Comparison of ENCODE assay signal across 13 mouse cellular contexts in genomic region chr1:39454783-39455175, GRCm38 (mm10). TPM values are rescaled to one million over a fixed set of nuclear protein-coding genes. Genes with fewer than 3 reads are reported as not detected.
A peak's percentile ranks its signal among the peaks of the same experiment; 100 is the strongest.
DNase-seq lines count a peak whose midpoint lies in the region; ATAC-seq lines count a peak whose summit lies in the region.
"Had no signal": no experiment of that assay in that cellular context is flagged by ENCODE, and none has a peak within 500 bp of the region (broad histone marks: within the 10 kb centered on the region; RNA-seq: fewer than 3 reads in every experiment).

No protein-coding gene starts in this region.

- no peak overlapping the region; the same call in 1 of the 2 replicates for H3K4me2 ChIP-seq in intestine, embryonic 16.5 days (ENCODE audit: low read depth, low read length)
- no peak overlapping the region for H3K4me2 ChIP-seq in forebrain, embryonic 12.5 days
- H3K4me2 ChIP-seq: midbrain, embryonic 15.5 days; neural tube, embryonic 12.5 days had no signal

- 66% methylated on average over 4 of the region's 4 CpGs for WGBS in intestine, embryonic 16.5 days
- WGBS in forebrain, embryonic 12.5 days = 74% methylated on average over 4 of the region's 4 CpGs

- H3K9ac ChIP-seq in intestine, embryonic 16.5 days (ENCODE audit: low read depth, low read length) = no peak overlapping the region
- no peak overlapping the region for H3K9ac ChIP-seq in forebrain, embryonic 12.5 days
- H3K9ac ChIP-seq: midbrain, embryonic 15.5 days; neural tube, embryonic 12.5 days had no signal

- intact Hi-C loops in gastrocnemius, postnatal 14 days (cut with DNase I; ENCODE audit: low total_unique reads) = no loop called here
- intact Hi-C loops in left cerebral cortex, postnatal 4 days (cut with DNase I) = no loop called here
- intact Hi-C loops in left cerebral cortex, postnatal 14 days (cut with DNase I) = no loop called here

- peak; percentile 28 for DNase-seq in gastrocnemius, postnatal 14 days
- DNase-seq in gastrocnemius, postnatal 25 days = no peak
- DNase-seq in left cerebral cortex, postnatal 4 days = peak; percentile 38
- no peak for DNase-seq in left cerebral cortex, postnatal 14 days (ENCODE audit: low spot score in 2 of 2)
- DNase-seq in cerebellum, adult 9-11 months = peak; percentile 71
- no peak for DNase-seq in spleen, postnatal 36 days (ENCODE audit: low spot score in 2 of 2)
- DNase-seq: lung, postnatal 4 days; thymus, adult 2 months had no signal

- ATAC-seq in intestine, embryonic 16.5 days = no peak
- no peak for ATAC-seq in forebrain, embryonic 12.5 days (ENCODE audit: low FRiP score)
- ATAC-seq: midbrain, embryonic 15.5 days had no signal

- H3K27ac ChIP-seq in intestine, embryonic 16.5 days (ENCODE audit: low read length) = peak overlapping the region; percentile 8; the same call in 1 of the 2 replicates
- no peak overlapping the region for H3K27ac ChIP-seq in forebrain, embryonic 12.5 days
- H3K27ac ChIP-seq: layer of hippocampus, adult 2 months; midbrain, embryonic 15.5 days; neural tube, embryonic 12.5 days had no signal

- H3K9me3 ChIP-seq in intestine, embryonic 16.5 days (ENCODE audit: control insufficient read depth, low read length) = no peaks in the 10 kb centered on the region
- no peaks in the 10 kb centered on the region for H3K9me3 ChIP-seq in forebrain, embryonic 12.5 days
- H3K9me3 ChIP-seq: midbrain, embryonic 15.5 days; neural tube, embryonic 12.5 days had no signal

- H3K27me3 ChIP-seq in intestine, embryonic 16.5 days (replicated peaks; ENCODE audit: control insufficient read depth, insufficient read depth, low read length) = no peaks in the 10 kb centered on the region
- no peaks in the 10 kb centered on the region for H3K27me3 ChIP-seq in forebrain, embryonic 12.5 days
- H3K27me3 ChIP-seq: midbrain, embryonic 15.5 days; neural tube, embryonic 12.5 days had no signal

- H3K4me1 ChIP-seq in intestine, embryonic 16.5 days (ENCODE audit: control insufficient read depth, insufficient read depth, low read length) = peaks cover 15% of the 10 kb centered on the region
- peaks cover 11% of the 10 kb centered on the region for H3K4me1 ChIP-seq in forebrain, embryonic 12.5 days

- no peak overlapping the region for H3K4me3 ChIP-seq in intestine, embryonic 16.5 days (ENCODE audit: low read length)
- H3K4me3 ChIP-seq in forebrain, embryonic 12.5 days (replicated peaks) = no peak overlapping the region
- H3K4me3 ChIP-seq: layer of hippocampus, adult 2 months; midbrain, embryonic 15.5 days; neural tube, embryonic 12.5 days had no signal

- H3K36me3 ChIP-seq in intestine, embryonic 16.5 days (ENCODE audit: control insufficient read depth, insufficient read depth, low read length) = no peaks in the 10 kb centered on the region
- H3K36me3 ChIP-seq in forebrain, embryonic 12.5 days (replicated peaks) = no peaks in the 10 kb centered on the region
- H3K36me3 ChIP-seq: midbrain, embryonic 15.5 days; neural tube, embryonic 12.5 days had no signal

RNA-seq across cellular contexts. Expression of gene Tbc1d8, which starts 23.8 kb away (rescaled TPM):
- total RNA-seq in gastrocnemius, postnatal 14 days (2021) = 1 to 10 TPM; 6.7 to 7.0 TPM
- 1 to 10 TPM; 6.0 to 6.8 TPM for total RNA-seq in gastrocnemius, postnatal 25 days (2021)
- 10 to 100 TPM; 21.0 to 21.1 TPM for total RNA-seq in left cerebral cortex, postnatal 4 days (2021)
- 10 to 100 TPM; 13.9 to 16.8 TPM for total RNA-seq in left cerebral cortex, postnatal 14 days (2021)
- 7.3 and 7.4 TPM in 2 replicates for polyA plus RNA-seq in intestine, embryonic 16.5 days (2015; fragmentation: Nextera tagmentation; extraction: Ambion mirVana)
- polyA plus RNA-seq in forebrain, embryonic 12.5 days (2016; fragmentation: Nextera tagmentation; extraction: Ambion mirVana) = 7.2 TPM in 2 replicates

Comparison
In these comparisons a context has a peak if more than half of its experiments do, and no peak if none do; other contexts are left out.
1. DNase-seq: peak in gastrocnemius, postnatal 14 days (single experiment), left cerebral cortex, postnatal 4 days (single experiment) and cerebellum, adult 9-11 months (single experiment); none in gastrocnemius, postnatal 25 days (single experiment), left cerebral cortex, postnatal 14 days (0 of 2) and spleen, postnatal 36 days (0 of 2).